In genomic region chr1:92100371-92100891, GRCm38 (mm10) we compare ENCODE assay signal across 8 mouse cellular contexts.
DNase-seq lines count a peak whose midpoint lies in the region; ATAC-seq and TF ChIP-seq lines count a peak whose summit lies in the region.
"Had no signal": no experiment of that assay in that cellular context is flagged by ENCODE, and none has a peak within 500 bp of the region (broad histone marks: within the 10 kb centered on the region; RNA-seq: fewer than 3 reads in every experiment).

No protein-coding gene starts in this region.

- H3K4me3 ChIP-seq in layer of hippocampus, adult 2 months: no peak overlapping the region
- H3K4me3 ChIP-seq in cortical plate, adult 2 months (ENCODE audit: insufficient read depth, low read length): no peak overlapping the region
- H3K4me3 ChIP-seq in heart, embryonic 10.5 days: no peak overlapping the region
- H3K4me3 ChIP-seq: midbrain, embryonic 12.5 days had no signal

- TF ChIP-seq CTCF in layer of hippocampus, adult 2 months (conservative IDR thresholded peaks at IDR 0.05): peak; percentile 45
- no peak for TF ChIP-seq CTCF in cortical plate, adult 2 months (IDR thresholded peaks at IDR 0.05; ENCODE audit: extremely low read depth, insufficient read depth, low read length)

- peak overlapping the region; percentile 90 for H3K27ac ChIP-seq in layer of hippocampus, adult 2 months
- H3K27ac ChIP-seq in cortical plate, adult 2 months (ENCODE audit: insufficient read depth, low read length): peak overlapping the region; percentile 73
- peak overlapping the region; percentile 49; the same call in 1 of the 2 replicates for H3K27ac ChIP-seq in heart, embryonic 10.5 days
- H3K27ac ChIP-seq: midbrain, embryonic 12.5 days had no signal

- no peaks in the 10 kb centered on the region for H3K36me3 ChIP-seq in heart, embryonic 10.5 days
- H3K36me3 ChIP-seq: midbrain, embryonic 12.5 days had no signal

- intact Hi-C loops in left cerebral cortex, postnatal 36 days (cut with DNase I): loop anchor here (5.0 kb wide), 1 partner anchor 72 kb away; no protein-coding TSS in a partner anchor

- H3K9me3 ChIP-seq in heart, embryonic 10.5 days: no peaks in the 10 kb centered on the region
- H3K9me3 ChIP-seq: midbrain, embryonic 12.5 days had no signal

- peaks cover 21% of the 10 kb centered on the region for H3K4me1 ChIP-seq in cortical plate, adult 2 months (ENCODE audit: control insufficient read depth, insufficient read depth, low read length)
- H3K4me1 ChIP-seq in heart, embryonic 10.5 days: peaks cover 41% of the 10 kb centered on the region

- peak; percentile 43 to 67 for DNase-seq in layer of hippocampus, adult 2 months (ENCODE audit: low spot score in 2 of 2)
- no peak for DNase-seq in layer of hippocampus, adult 9-10 months (ENCODE audit: low spot score)
- DNase-seq in heart, embryonic 10.5 days (ENCODE audit: low spot score): no peak
- peak; percentile 37 to 41 for DNase-seq in left cerebral cortex, postnatal 36 days (ENCODE audit: low spot score in 2 of 2)
- DNase-seq in B cell, adult 2 months: no peak

- no peaks in the 10 kb centered on the region for H3K27me3 ChIP-seq in heart, embryonic 10.5 days (ENCODE audit: insufficient read depth, poor library complexity, severe bottlenecking)
- H3K27me3 ChIP-seq: midbrain, embryonic 12.5 days had no signal

- no peak for ATAC-seq in granulocyte monocyte progenitor cell, adult 5-6 weeks (replicated peaks; ENCODE audit: poor library complexity, severe bottlenecking)

- TF ChIP-seq POLR2A in cortical plate, adult 2 months (IDR thresholded peaks at IDR 0.05; ENCODE audit: extremely low read depth, insufficient read depth, low read length): no peak

- WGBS in heart, embryonic 10.5 days: 67% methylated on average over 4 of the region's 4 CpGs

Comparison
In these comparisons a context has a peak if more than half of its experiments do, and no peak if none do; other contexts are left out.
1. DNase-seq: peak in layer of hippocampus, adult 2 months (2 of 2) and left cerebral cortex, postnatal 36 days (2 of 2); none in layer of hippocampus, adult 9-10 months (single experiment), heart, embryonic 10.5 days (single experiment) and B cell, adult 2 months (0 of 2).
2. Peak in every context shown above with its lines, with median percentiles within 50 percentile points of each other: H3K27ac ChIP-seq.